Mouse (Mus musculus) neural tube, embryonic 14.5 days (tissue): ENCODE results near the gene Gzma. TPM values are rescaled to one million over a fixed set of nuclear protein-coding genes. Genes with fewer than 3 reads are reported as not detected.

ENCODE experiments used
- ATAC-seq: fragments of 200-750 bp; cut with Nextera tagmentation; 2 replicates; pipeline ENCODE4 v1.8.0; 2017; ENCODE audit warnings: low read depth, mild to moderate bottlenecking, moderate TSS enrichment, moderate library complexity
- H3K27ac ChIP-seq: fragments of 300-500 bp; sonication (generic); 2 replicates; pipeline ENCODE4 v1.5.1; 2014; ENCODE audit warnings: low read depth, mild to moderate bottlenecking, control low read depth, low read length, moderate library complexity, mixed read lengths
- H3K27me3 ChIP-seq: fragments of 300-500 bp; sonication (generic); 2 replicates; pipeline ENCODE4 v1.6.1; 2014; ENCODE audit warnings: low read length; ENCODE audit not compliant: control insufficient read depth, insufficient read depth
- H3K36me3 ChIP-seq: fragments of 300-500 bp; sonication (generic); 2 replicates; pipeline ENCODE4 v1.6.1; 2014; ENCODE audit warnings: low read length, mixed read lengths; ENCODE audit not compliant: control insufficient read depth, insufficient read depth
- H3K4me1 ChIP-seq: fragments of 300-500 bp; sonication (generic); 2 replicates; pipeline ENCODE4 v1.6.1; 2014; ENCODE audit warnings: low read length; ENCODE audit not compliant: control insufficient read depth, insufficient read depth
- H3K4me2 ChIP-seq: fragments of 300-500 bp; sonication (generic); 2 replicates; pipeline ENCODE4 v1.6.1; 2014; ENCODE audit warnings: mild to moderate bottlenecking, low read depth, low read length, control low read depth
- H3K4me3 ChIP-seq: fragments of 300-500 bp; sonication (generic); 2 replicates; pipeline ENCODE4 v1.5.1; 2014; ENCODE audit warnings: low read depth, low read length, control low read depth, mixed read lengths
- H3K9ac ChIP-seq: fragments of 300-500 bp; sonication (generic); replicated peaks from 2 replicates; pipeline ENCODE4 v1.6.1; 2014; ENCODE audit warnings: low read depth, mild to moderate bottlenecking, control low read depth, low read length, mixed read lengths
- H3K9me3 ChIP-seq: fragments of 300-500 bp; sonication (generic); 2 replicates; pipeline ENCODE4 v1.6.1; 2016; ENCODE audit warnings: low read length; ENCODE audit not compliant: control insufficient read depth
- WGBS: fragments of 180-500 bp; shearing (Covaris S2); extraction: QIAGEN DNeasy Blood & Tissue Kit; methylation state at CpG from one replicate; pipeline ENCODE4 v1.1.7; 2014; 5-methylcytosine and 5-hydroxymethylcytosine counted together
- polyA plus RNA-seq: library from polyadenylated mRNA; unstranded; fragments of >200 nt; fragmentation: Nextera tagmentation; extraction: Ambion mirVana; gene quantifications from 2 replicates; pipeline ENCODE4 v1.2.1, GENCODE M21; 2014

Gzma gene
- polyA plus RNA-seq, 1 experiment from 2014 or later, result not detected

GRCm38 (mm10) chr13:113097011-113097410 is 3.8 kb downstream of the Gzma start:
- WGBS, result 70% methylated on average over 3 of the region's 3 CpGs
- no peak overlapping the region for H3K4me2 ChIP-seq
- H3K9ac ChIP-seq, result no peak overlapping the region
- H3K36me3 ChIP-seq, result no peaks in the 10 kb centered on the region
- no peak overlapping the region for H3K27ac ChIP-seq
- no peak for ATAC-seq
- no peaks in the 10 kb centered on the region for H3K27me3 ChIP-seq
- H3K4me1 ChIP-seq, result no peaks in the 10 kb centered on the region
- H3K4me3 ChIP-seq, result no peak overlapping the region
- H3K9me3 ChIP-seq, result no peaks in the 10 kb centered on the region

DNA sequence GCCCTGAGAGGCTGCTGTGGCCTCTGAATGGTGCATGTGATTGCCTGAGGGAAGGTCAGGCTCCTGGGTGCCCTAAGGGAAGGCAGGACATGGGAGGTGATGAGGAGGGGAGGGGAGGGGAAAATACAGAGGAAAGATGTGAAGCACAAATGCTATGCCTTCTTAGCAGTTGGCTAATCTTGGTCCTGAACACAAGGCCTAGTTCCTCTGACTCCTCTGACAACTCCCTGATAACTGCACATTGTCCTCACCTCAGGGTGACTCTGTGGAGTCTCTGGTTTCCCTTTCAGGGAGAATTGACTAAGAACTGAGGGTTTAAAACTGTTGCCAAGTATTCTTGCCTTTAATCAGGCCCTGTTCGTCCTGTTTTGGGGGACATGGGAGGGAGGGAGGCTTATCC is 6.2 kb downstream of the Gzma start:
- no peak overlapping the region for H3K27ac ChIP-seq
- no peaks in the 10 kb centered on the region for H3K36me3 ChIP-seq
- no peaks in the 10 kb centered on the region for H3K27me3 ChIP-seq
- H3K4me2 ChIP-seq, result no peak overlapping the region
- no peak overlapping the region for H3K9ac ChIP-seq
- H3K4me3 ChIP-seq, result no peak overlapping the region
- WGBS, result 85% methylated on average over 1 of the region's 1 CpGs
- no peak for ATAC-seq
- no peaks in the 10 kb centered on the region for H3K9me3 ChIP-seq
- H3K4me1 ChIP-seq, result no peaks in the 10 kb centered on the region

DNA sequence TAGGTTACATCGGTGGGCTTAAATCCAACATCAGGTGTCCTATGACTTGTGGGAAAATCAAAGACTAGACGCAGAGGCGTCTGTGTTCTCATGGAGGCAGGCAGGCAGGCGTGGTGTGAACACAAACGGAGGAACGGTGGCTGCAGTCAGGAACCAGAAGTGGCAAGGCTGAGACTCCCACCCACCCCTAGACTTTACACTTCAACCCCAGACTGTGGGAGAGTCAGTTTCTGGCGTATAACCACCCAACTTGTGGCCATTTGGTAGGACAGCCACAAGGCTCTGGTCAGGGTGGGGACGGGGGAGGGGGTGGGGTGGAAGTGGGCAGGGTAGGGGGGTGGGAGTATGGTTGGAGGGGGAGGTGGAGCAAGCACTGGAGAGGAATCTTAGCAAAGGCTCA is 10.3 kb downstream of the Gzma start:
- no peak for ATAC-seq
- WGBS, result 77% methylated on average over 8 of the region's 8 CpGs

GRCm38 (mm10) chr13:113087226-113088017 is 13.4 kb downstream of the Gzma start:
- Histone ChIP-seq H3K27me3 (no peaks in the 10 kb centered on the region), H3K27ac (no peak overlapping the region), H3K9me3 (no peaks in the 10 kb centered on the region), H3K4me2 (no peak overlapping the region), H3K9ac (no peak overlapping the region), H3K4me1 (no peaks in the 10 kb centered on the region), H3K4me3 (no peak overlapping the region), H3K36me3 (no peaks in the 10 kb centered on the region)
- ATAC-seq, result no peak
- 88% methylated on average over 13 of the region's 13 CpGs for WGBS

More for the DNA sequence above, 10.3 kb downstream of the Gzma start:
- no peaks in the 10 kb centered on the region for H3K4me1 ChIP-seq
- H3K9me3 ChIP-seq, result no peaks in the 10 kb centered on the region
- H3K4me3 ChIP-seq, result no peak overlapping the region
- H3K27me3 ChIP-seq, result no peaks in the 10 kb centered on the region
- no peak overlapping the region for H3K9ac ChIP-seq
- no peak overlapping the region for H3K27ac ChIP-seq
- no peaks in the 10 kb centered on the region for H3K36me3 ChIP-seq
- H3K4me2 ChIP-seq, result no peak overlapping the region

DNA sequence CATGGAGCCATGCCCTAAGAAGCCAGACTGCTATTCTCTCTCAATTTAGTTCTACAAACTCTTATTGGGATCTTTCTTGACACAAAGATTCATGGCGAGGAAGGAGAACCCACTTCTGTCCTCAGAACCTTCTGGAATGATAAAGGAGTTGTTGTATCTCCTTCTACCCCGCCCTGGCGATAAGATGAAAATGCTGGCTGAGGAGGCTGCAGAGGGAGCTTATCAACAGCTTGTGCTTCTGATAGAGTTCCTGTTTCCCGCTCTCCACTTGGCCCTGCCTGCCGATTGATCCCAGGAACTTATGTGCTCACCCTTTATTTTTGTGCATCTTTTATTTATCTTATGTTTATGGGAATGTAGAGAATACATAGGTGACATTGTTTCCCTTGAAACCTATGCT is 16.0 kb downstream of the Gzma start:
- Histone ChIP-seq H3K4me3 (no peak overlapping the region), H3K27me3 (no peaks in the 10 kb centered on the region), H3K4me2 (no peak overlapping the region), H3K9ac (no peak overlapping the region), H3K27ac (no peak overlapping the region), H3K9me3 (no peaks in the 10 kb centered on the region), H3K36me3 (no peaks in the 10 kb centered on the region), H3K4me1 (no peaks in the 10 kb centered on the region)
- ATAC-seq, result no peak
- 79% methylated on average over 5 of the region's 5 CpGs for WGBS

DNA sequence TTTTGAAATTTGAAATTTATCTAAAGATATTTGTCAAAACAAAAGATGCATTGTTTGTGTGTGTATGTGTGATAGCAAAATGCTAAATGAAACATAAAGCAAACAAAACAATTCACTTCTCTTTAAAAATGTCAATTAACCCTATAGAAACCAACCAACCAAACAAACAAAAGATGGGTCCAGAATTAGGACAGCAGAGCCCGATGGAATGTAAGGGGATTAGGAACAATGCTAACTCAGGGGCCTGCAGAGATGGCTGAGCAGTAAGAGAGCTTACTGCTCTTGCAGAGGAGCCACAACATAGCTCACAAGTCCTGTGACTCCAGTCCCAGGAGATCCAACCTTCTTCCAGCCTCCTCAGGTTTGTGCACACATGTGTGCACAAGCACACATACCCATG is 18.7 kb downstream of the Gzma start:
- WGBS, result 46% methylated on average over 1 of the region's 1 CpGs
- H3K4me3 ChIP-seq, result no peak overlapping the region
- no peak for ATAC-seq

GRCm38 (mm10) chr13:113079021-113079420 is 21.8 kb downstream of the Gzma start:
- H3K9me3 ChIP-seq, result no peaks in the 10 kb centered on the region
- no peak overlapping the region for H3K27ac ChIP-seq
- H3K9ac ChIP-seq, result no peak overlapping the region
- H3K4me3 ChIP-seq, result no peak overlapping the region
- no peak overlapping the region for H3K4me2 ChIP-seq
- no peak for ATAC-seq
- 55% methylated on average over 9 of the region's 9 CpGs for WGBS
- H3K27me3 ChIP-seq, result no peaks in the 10 kb centered on the region
- H3K4me1 ChIP-seq, result no peaks in the 10 kb centered on the region
- no peaks in the 10 kb centered on the region for H3K36me3 ChIP-seq

More for the DNA sequence above, 18.7 kb downstream of the Gzma start:
- no peaks in the 10 kb centered on the region for H3K27me3 ChIP-seq
- no peaks in the 10 kb centered on the region for H3K36me3 ChIP-seq
- H3K4me1 ChIP-seq, result no peaks in the 10 kb centered on the region
- no peak overlapping the region for H3K4me2 ChIP-seq
- no peak overlapping the region for H3K9ac ChIP-seq
- no peak overlapping the region for H3K27ac ChIP-seq
- no peaks in the 10 kb centered on the region for H3K9me3 ChIP-seq

DNA sequence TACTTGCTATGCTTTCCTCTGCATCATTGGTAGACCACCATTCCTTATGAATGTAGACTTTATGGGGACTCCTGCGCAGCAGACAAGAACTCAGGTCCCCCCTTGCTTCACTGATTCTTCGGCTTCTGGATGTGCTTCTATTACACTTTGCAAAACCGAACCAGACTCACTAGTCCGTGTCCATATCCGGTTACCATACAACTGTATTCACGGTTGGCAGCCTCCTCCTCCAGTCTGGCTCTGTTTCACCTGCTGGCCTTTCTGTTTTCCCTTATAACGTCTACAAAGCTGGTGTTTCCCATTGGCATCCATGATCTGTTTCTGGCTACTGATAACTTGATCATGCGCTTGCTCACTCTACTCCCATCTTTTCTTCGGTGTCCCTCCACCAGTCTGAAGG is 36.2 kb downstream of the Gzma start:
- Histone ChIP-seq H3K27ac (no peak overlapping the region), H3K4me2 (no peak overlapping the region)

GRCm38 (mm10) chr13:113061746-113062145 is 39.0 kb downstream of the Gzma start:
- no peak for ATAC-seq
- 96% methylated on average over 6 of the region's 6 CpGs for WGBS
- Histone ChIP-seq H3K4me1 (no peaks in the 10 kb centered on the region), H3K27ac (no peak overlapping the region), H3K9me3 (no peaks in the 10 kb centered on the region), H3K4me2 (no peak overlapping the region), H3K9ac (no peak overlapping the region), H3K27me3 (no peaks in the 10 kb centered on the region), H3K36me3 (no peaks in the 10 kb centered on the region), H3K4me3 (no peak overlapping the region)

More for the DNA sequence above, 36.2 kb downstream of the Gzma start:
- H3K4me1 ChIP-seq, result no peaks in the 10 kb centered on the region
- H3K4me3 ChIP-seq, result no peak overlapping the region
- WGBS, result 90% methylated on average over 9 of the region's 9 CpGs
- no peaks in the 10 kb centered on the region for H3K36me3 ChIP-seq
- no peaks in the 10 kb centered on the region for H3K9me3 ChIP-seq
- H3K9ac ChIP-seq, result no peak overlapping the region
- no peak for ATAC-seq
- H3K27me3 ChIP-seq, result no peaks in the 10 kb centered on the region
